In genomic region chrX:160804409-160805150, GRCm38 (mm10) we compare ENCODE assay signal across 22 mouse cellular contexts. TPM values are rescaled to one million over a fixed set of nuclear protein-coding genes. Genes with fewer than 3 reads are reported as not detected.
DNase-seq lines count a peak whose midpoint lies in the region; ATAC-seq and TF ChIP-seq lines count a peak whose summit lies in the region.
"Had no signal": no experiment of that assay in that cellular context is flagged by ENCODE, and none has a peak within 500 bp of the region (broad histone marks: within the 10 kb centered on the region; RNA-seq: fewer than 3 reads in every experiment).

No protein-coding gene starts in this region.

- TF ChIP-seq RAD21 in MEL (IDR thresholded peaks at IDR 0.05; ENCODE audit: low read depth, low read length): no peak

- H3K27ac ChIP-seq in MEL (ENCODE audit: control insufficient read depth, low read depth, low read length): no peak overlapping the region
- no peak overlapping the region for H3K27ac ChIP-seq in midbrain, embryonic 11.5 days (ENCODE audit: low read depth, low read length)
- H3K27ac ChIP-seq in neural tube, embryonic 15.5 days (replicated peaks): no peak overlapping the region
- H3K27ac ChIP-seq: embryonic facial prominence, embryonic 13.5 days; hindbrain, embryonic 13.5 days; macrophage; midbrain, embryonic 15.5 days had no signal

- no peaks in the 10 kb centered on the region for H3K27me3 ChIP-seq in MEL (ENCODE audit: control insufficient read depth in 1 of 2, insufficient read depth in 2 of 2, low read length in 2 of 2)
- peaks cover 12% of the 10 kb centered on the region for H3K27me3 ChIP-seq in midbrain, embryonic 11.5 days (ENCODE audit: control insufficient read depth, insufficient read depth, low read length)
- peaks cover 11% of the 10 kb centered on the region; the same call in 1 of the 2 replicates for H3K27me3 ChIP-seq in neural tube, embryonic 15.5 days (replicated peaks)
- H3K27me3 ChIP-seq: Patski had no signal

- TF ChIP-seq POLR2A in MEL (IDR thresholded peaks at IDR 0.05; ENCODE audit: control insufficient read depth in 1 of 2, insufficient read depth in 1 of 2, low read depth in 1 of 2, low read length in 2 of 2, poor library complexity in 1 of 2): no peak

- no peak overlapping the region for H3K9ac ChIP-seq in MEL (ENCODE audit: control insufficient read depth, low read depth, low read length, poor library complexity, severe bottlenecking)
- no peak overlapping the region for H3K9ac ChIP-seq in midbrain, embryonic 11.5 days (ENCODE audit: low read length)
- no peak overlapping the region for H3K9ac ChIP-seq in neural tube, embryonic 15.5 days (replicated peaks)
- H3K9ac ChIP-seq: embryonic facial prominence, embryonic 13.5 days; hindbrain, embryonic 13.5 days; lung, embryonic 14.5 days; midbrain, embryonic 15.5 days had no signal

- H3K36me3 ChIP-seq in MEL (ENCODE audit: control insufficient read depth in 1 of 2, insufficient read depth in 2 of 2, low read length in 2 of 2): no peaks in the 10 kb centered on the region
- no peaks in the 10 kb centered on the region for H3K36me3 ChIP-seq in midbrain, embryonic 11.5 days (ENCODE audit: control insufficient read depth, insufficient read depth, low read length)
- 0 out of 2 replicates have a peak, but pooled peaks cover 2% of the 10 kb centered on the region for H3K36me3 ChIP-seq in neural tube, embryonic 15.5 days
- H3K36me3 ChIP-seq: embryonic facial prominence, embryonic 13.5 days; midbrain, embryonic 15.5 days had no signal

- TF ChIP-seq EP300 in MEL (IDR thresholded peaks at IDR 0.05; ENCODE audit: low read depth in 1 of 2, low read length in 2 of 2): no peak

- WGBS in midbrain, embryonic 11.5 days: 82% methylated on average over 4 of the region's 4 CpGs
- 81% methylated on average over 4 of the region's 4 CpGs for WGBS in neural tube, embryonic 15.5 days

- H3K4me3 ChIP-seq in MEL (ENCODE audit: control insufficient read depth in 1 of 2, insufficient read depth in 1 of 2, low read depth in 2 of 2, low read length in 2 of 2): no peak overlapping the region
- no peak overlapping the region for H3K4me3 ChIP-seq in midbrain, embryonic 11.5 days (ENCODE audit: low read depth, low read length)
- no peak overlapping the region for H3K4me3 ChIP-seq in neural tube, embryonic 15.5 days (replicated peaks)
- H3K4me3 ChIP-seq: embryonic facial prominence, embryonic 13.5 days; hindbrain, embryonic 13.5 days; midbrain, embryonic 15.5 days had no signal

- ATAC-seq in midbrain, embryonic 11.5 days (ENCODE audit: low FRiP score): no peak
- ATAC-seq in neural tube, embryonic 15.5 days (ENCODE audit: low FRiP score): no peak
- ATAC-seq: midbrain, embryonic 15.5 days; Patski had no signal

- peaks cover 0 to 2% of the 10 kb centered on the region in 2 experiments; a peak in 1 of 4 replicates for H3K4me1 ChIP-seq in MEL (ENCODE audit: control insufficient read depth in 1 of 2, insufficient read depth in 2 of 2, low read length in 2 of 2)
- H3K4me1 ChIP-seq in midbrain, embryonic 11.5 days (ENCODE audit: control insufficient read depth, insufficient read depth, low read length): no peaks in the 10 kb centered on the region
- no peaks in the 10 kb centered on the region for H3K4me1 ChIP-seq in neural tube, embryonic 15.5 days
- H3K4me1 ChIP-seq: embryonic facial prominence, embryonic 13.5 days; hindbrain, embryonic 13.5 days; midbrain, embryonic 15.5 days had no signal

- DNase-seq in cerebellum, adult 9-11 months: peak; percentile 5
- DNase-seq in cerebellum, postnatal 4 days (ENCODE audit: low spot score in 2 of 2): no peak
- peak; percentile 10 to 12 for DNase-seq in kidney, postnatal 36 days
- no peak for DNase-seq in kidney, postnatal 14 days
- peak; percentile 23 for DNase-seq in MEL (ENCODE audit: low read depth, low spot score)
- peak; percentile 64 to 65 for DNase-seq in adrenal gland, postnatal 36 days
- DNase-seq in midbrain, embryonic 11.5 days (ENCODE audit: low spot score, missing footprints): no peak
- DNase-seq: liver; lung, embryonic 14.5 days; right cerebral cortex, postnatal 4 days had no signal

- H3K79me2 ChIP-seq in MEL (ENCODE audit: control insufficient read depth, insufficient read depth, low read length, poor library complexity): no peaks in the 10 kb centered on the region

- no peaks in the 10 kb centered on the region for H3K9me3 ChIP-seq in MEL (replicated peaks; ENCODE audit: insufficient read depth, low read length)
- no peaks in the 10 kb centered on the region for H3K9me3 ChIP-seq in midbrain, embryonic 11.5 days (ENCODE audit: control insufficient read depth, low read length)
- H3K9me3 ChIP-seq in neural tube, embryonic 15.5 days (replicated peaks): no peaks in the 10 kb centered on the region
- H3K9me3 ChIP-seq: embryonic facial prominence, embryonic 13.5 days; hindbrain, embryonic 13.5 days; midbrain, embryonic 15.5 days had no signal

- no peak for TF ChIP-seq CTCF in MEL (IDR thresholded peaks at IDR 0.05 in 2 of 3, conservative IDR thresholded peaks at IDR 0.05 in 1 of 3; ENCODE audit: control insufficient read depth in 1 of 3, insufficient read depth in 1 of 3, low read depth in 2 of 3, low read length in 3 of 3, poor library complexity in 1 of 3, severe bottlenecking in 1 of 3)

- H3K4me2 ChIP-seq in midbrain, embryonic 11.5 days: no peak overlapping the region
- H3K4me2 ChIP-seq in neural tube, embryonic 15.5 days: no peak overlapping the region
- H3K4me2 ChIP-seq: embryonic facial prominence, embryonic 13.5 days; hindbrain, embryonic 13.5 days; lung, embryonic 14.5 days; midbrain, embryonic 15.5 days had no signal

TF ChIP-seq in MEL, 35 proteins besides CTCF, POLR2A, EP300 and RAD21:
- TF ChIP-seq POLR2AphosphoS2 (IDR thresholded peaks at IDR 0.05; ENCODE audit: low read length): no peak
- no peak for TF ChIP-seq CHD2 (IDR thresholded peaks at IDR 0.05; ENCODE audit: low read length)
- no peak for TF ChIP-seq ZKSCAN1 (IDR thresholded peaks at IDR 0.05; ENCODE audit: low read depth, low read length)
- no peak for TF ChIP-seq ELF1 (IDR thresholded peaks at IDR 0.05; ENCODE audit: low read depth, low read length)
- TF ChIP-seq SIN3A (IDR thresholded peaks at IDR 0.05; ENCODE audit: low read length): no peak
- TF ChIP-seq MAZ (IDR thresholded peaks at IDR 0.05; ENCODE audit: low read depth, low read length): no peak
- no peak for TF ChIP-seq TAL1 (IDR thresholded peaks at IDR 0.05; ENCODE audit: low read length)
- no peak for TF ChIP-seq ZMIZ1 (IDR thresholded peaks at IDR 0.05; ENCODE audit: low read depth, low read length)
- TF ChIP-seq E2F4 (IDR thresholded peaks at IDR 0.05; ENCODE audit: borderline replicate concordance, low read depth, low read length): no peak
- no peak for TF ChIP-seq HCFC1 (IDR thresholded peaks at IDR 0.05; ENCODE audit: low read depth, low read length)
- TF ChIP-seq SMC3 (IDR thresholded peaks at IDR 0.05; ENCODE audit: low read depth, low read length): no peak
- TF ChIP-seq NRF1 (IDR thresholded peaks at IDR 0.05; ENCODE audit: insufficient read depth, low read depth, low read length, poor library complexity, severe bottlenecking): no peak
- no peak for TF ChIP-seq GABPA (IDR thresholded peaks at IDR 0.05; ENCODE audit: low read depth, low read length)
- TF ChIP-seq TBP (IDR thresholded peaks at IDR 0.05; ENCODE audit: low read depth, low read length): no peak
- no peak for TF ChIP-seq MXI1 (IDR thresholded peaks at IDR 0.05; ENCODE audit: low read depth, low read length)
- TF ChIP-seq ZNF384 (IDR thresholded peaks at IDR 0.05; ENCODE audit: low read depth, low read length): no peak
- no peak for TF ChIP-seq BHLHE40 (IDR thresholded peaks at IDR 0.05; ENCODE audit: borderline replicate concordance, low read depth, low read length)
- no peak for TF ChIP-seq NELFE (IDR thresholded peaks at IDR 0.05; ENCODE audit: low read depth, low read length)
- TF ChIP-seq CHD1 (IDR thresholded peaks at IDR 0.05; ENCODE audit: low read depth, low read length): no peak
- no peak for TF ChIP-seq MYC (IDR thresholded peaks at IDR 0.05; ENCODE audit: low read depth, low read length)

RNA-seq across cellular contexts. Expression of gene Rs1, which starts 36.8 kb away (rescaled TPM):
- total RNA-seq in MEL (2012; rRNA removed): not detected in 2 replicates
- polyA plus RNA-seq in MEL (2012; ENCODE audit: insufficient read depth in 1 of 2, insufficient read length in 2 of 2, low read depth in 1 of 2, low replicate concordance in 2 of 2, missing spikeins in 1 of 2): under 1 TPM in 1 of 2 experiments, not detected in 1; 0.03 TPM
- under 1 TPM in 1 of 2 experiments, not detected in 1; 0.03 TPM for total RNA-seq in adrenal gland, postnatal 36 days (2021)
- 0.03 and 0.04 TPM in 2 replicates for polyA plus RNA-seq in midbrain, embryonic 11.5 days (2014; fragmentation: Nextera tagmentation; extraction: Ambion mirVana)
- 0.09 TPM in 1 of 2 replicates, not detected in the other for polyA plus RNA-seq in neural tube, embryonic 15.5 days (2015; fragmentation: Nextera tagmentation; extraction: Ambion mirVana)
- total RNA-seq: adrenal gland, adult 18-20 months; common myeloid progenitor, adult 5-6 weeks; granulocyte monocyte progenitor cell, adult 5-6 weeks; left cerebral cortex, postnatal 14 days had no signal
- polyA plus RNA-seq: embryonic facial prominence, embryonic 13.5 days; heart, embryonic 16.5 days; lung, embryonic 14.5 days; macrophage; Patski; thymus, postnatal 0 days had no signal

Comparison
In these comparisons a context has a peak if more than half of its experiments do, and no peak if none do; other contexts are left out.
1. DNase-seq: peak in cerebellum, adult 9-11 months (single experiment), kidney, postnatal 36 days (2 of 2), MEL (single experiment) and adrenal gland, postnatal 36 days (2 of 2); none in cerebellum, postnatal 4 days (0 of 2), kidney, postnatal 14 days (single experiment) and midbrain, embryonic 11.5 days (single experiment).